Comparison of ENCODE assay signal across 8 mouse cellular contexts in the genomic region with DNA sequence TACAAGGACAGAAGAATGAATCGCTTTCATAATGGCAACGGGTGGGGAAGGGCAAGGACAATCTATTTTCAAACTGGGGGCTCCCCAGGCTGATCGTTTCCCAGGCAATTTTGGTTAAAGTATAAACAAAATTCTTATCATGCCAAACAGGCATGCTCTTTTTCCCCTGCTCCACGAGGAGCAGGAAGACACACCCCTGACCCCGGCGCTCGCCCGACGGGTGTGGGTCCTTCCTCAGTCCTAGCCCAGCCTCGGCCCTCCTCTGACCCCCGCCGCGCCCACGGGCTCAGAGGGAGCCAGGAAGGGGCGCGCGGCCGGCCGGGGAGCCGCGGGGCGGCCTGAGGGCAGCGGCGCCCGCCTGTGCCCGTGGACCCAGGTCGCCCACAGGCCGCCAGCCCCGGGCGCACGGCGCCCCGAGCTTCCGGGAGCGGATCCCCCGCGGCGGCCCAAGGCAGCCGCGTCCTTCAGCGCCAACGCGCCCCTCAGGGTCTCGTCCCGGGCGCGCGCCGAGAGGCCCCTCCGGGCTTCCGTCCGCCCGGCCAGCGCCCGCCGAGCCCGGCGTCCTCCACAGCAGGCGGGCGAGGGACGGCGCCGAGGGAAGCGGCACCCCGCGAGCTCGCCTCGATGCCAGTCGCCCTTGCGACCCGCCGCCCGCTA. TPM values are rescaled to one million over a fixed set of nuclear protein-coding genes. Genes with fewer than 3 reads are reported as not detected.
A peak's percentile ranks its signal among the peaks of the same experiment; 100 is the strongest.
DNase-seq lines count a peak whose midpoint lies in the region; ATAC-seq and TF ChIP-seq lines count a peak whose summit lies in the region.

No protein-coding gene starts in this region.

- peak overlapping the region; percentile 85 for H3K9ac ChIP-seq in forebrain, embryonic 15.5 days (replicated peaks)
- peak overlapping the region; percentile 78 for H3K9ac ChIP-seq in limb, embryonic 11.5 days (ENCODE audit: low read length)

- no peaks in the 10 kb centered on the region for H3K36me3 ChIP-seq in forebrain, embryonic 15.5 days
- H3K36me3 ChIP-seq in limb, embryonic 11.5 days (ENCODE audit: control insufficient read depth, insufficient read depth, low read length) = no peaks in the 10 kb centered on the region

- H3K4me2 ChIP-seq in forebrain, embryonic 15.5 days (replicated peaks) = peak overlapping the region; percentile 78
- H3K4me2 ChIP-seq in limb, embryonic 11.5 days (ENCODE audit: low read depth, severe bottlenecking) = peak overlapping the region; percentile 74

- no peaks in the 10 kb centered on the region for H3K9me3 ChIP-seq in forebrain, embryonic 15.5 days
- no peaks in the 10 kb centered on the region for H3K9me3 ChIP-seq in limb, embryonic 11.5 days (ENCODE audit: control insufficient read depth, low read length)

- H3K4me3 ChIP-seq in layer of hippocampus, adult 2 months = peak overlapping the region; percentile 80
- H3K4me3 ChIP-seq in forebrain, embryonic 15.5 days = peak overlapping the region; percentile 81
- peak overlapping the region; percentile 85 for H3K4me3 ChIP-seq in limb, embryonic 11.5 days (ENCODE audit: low read depth, low read length)

- no peak for TF ChIP-seq CTCF in layer of hippocampus, adult 2 months (conservative IDR thresholded peaks at IDR 0.05)

- no peaks in the 10 kb centered on the region for H3K27me3 ChIP-seq in forebrain, embryonic 15.5 days
- H3K27me3 ChIP-seq in limb, embryonic 11.5 days (ENCODE audit: control insufficient read depth, insufficient read depth, low read length) = no peaks in the 10 kb centered on the region

- H3K4me1 ChIP-seq in forebrain, embryonic 15.5 days = peaks cover 15% of the 10 kb centered on the region; the same call in 1 of the 2 replicates
- 0 out of 2 replicates have a peak, but pooled peaks cover 2% of the 10 kb centered on the region for H3K4me1 ChIP-seq in limb, embryonic 11.5 days (ENCODE audit: control insufficient read depth, insufficient read depth, low read length)

- 0% methylated on average over 61 of the region's 73 CpGs for WGBS in forebrain, embryonic 15.5 days
- under 1% methylated on average over 43 of the region's 73 CpGs for WGBS in limb, embryonic 11.5 days

- DNase-seq in layer of hippocampus, adult 2 months (ENCODE audit: low spot score in 2 of 2) = no peak
- no peak for DNase-seq in layer of hippocampus, postnatal 25 days (ENCODE audit: extremely low spot score in 1 of 2, low spot score in 1 of 2)
- DNase-seq in c-Kit-negative CD71-positive TER-119-positive erythroid progenitor cells, embryonic 14.5 days (ENCODE audit: low read depth, low spot score) = peak; percentile 53
- peak; percentile 66 for DNase-seq in limb, embryonic 11.5 days (ENCODE audit: low spot score)
- peak; percentile 56 for DNase-seq in mesoderm, embryonic 11.5 days (ENCODE audit: low read depth, low spot score)
- peak; percentile 67 for DNase-seq in testis, postnatal 10 days (ENCODE audit: low spot score)

- peak; percentile 88 for ATAC-seq in forebrain, embryonic 15.5 days (replicated peaks)
- peak; percentile 65 to 78 for ATAC-seq in hematopoietic stem cell, adult 5-6 weeks (replicated peaks in 1 of 2; ENCODE audit: insufficient read depth in 1 of 2, low FRiP score in 2 of 2, low TSS enrichment in 1 of 2, low read depth in 1 of 2, poor library complexity in 2 of 2, severe bottlenecking in 2 of 2)
- peak; percentile 84 for ATAC-seq in limb, embryonic 11.5 days (ENCODE audit: insufficient number of reproducible peaks, low FRiP score, low TSS enrichment, low read depth)

- H3K27ac ChIP-seq in layer of hippocampus, adult 2 months = peak overlapping the region; percentile 92
- H3K27ac ChIP-seq in forebrain, embryonic 15.5 days (replicated peaks) = peak overlapping the region; percentile 93
- H3K27ac ChIP-seq in limb, embryonic 11.5 days (replicated peaks; ENCODE audit: low read depth, low read length) = peak overlapping the region; percentile 38

RNA-seq across cellular contexts. Expression of a gene that starts 0.4 kb away (rescaled TPM):
- 10 to 100 TPM; 36.6 to 41.1 TPM for total RNA-seq in layer of hippocampus, adult 2 months (2021)
- 10 to 100 TPM; 34.4 to 37.0 TPM for total RNA-seq in layer of hippocampus, postnatal 25 days (2021)
- 25.4 and 28.1 TPM in 2 replicates for polyA plus RNA-seq in forebrain, embryonic 15.5 days (2015; fragmentation: Nextera tagmentation; extraction: Ambion mirVana)
- 24.9 and 28.0 TPM in 2 replicates for total RNA-seq in hematopoietic stem cell, adult 5-6 weeks (2017)
- 26.7 and 28.2 TPM in 2 replicates for polyA plus RNA-seq in limb, embryonic 11.5 days (2014; fragmentation: Nextera tagmentation; extraction: Ambion mirVana)

Comparison
In these comparisons a context has a peak if more than half of its experiments do, and no peak if none do; other contexts are left out.
1. DNase-seq: peak in c-Kit-negative CD71-positive TER-119-positive erythroid progenitor cells, embryonic 14.5 days (single experiment), limb, embryonic 11.5 days (single experiment), mesoderm, embryonic 11.5 days (single experiment) and testis, postnatal 10 days (single experiment); none in layer of hippocampus, adult 2 months (0 of 2) and layer of hippocampus, postnatal 25 days (0 of 2).
2. H3K27ac ChIP-seq: peak in every context shown above with its lines; median percentile 93 in forebrain, embryonic 15.5 days; 92 in layer of hippocampus, adult 2 months; 38 in limb, embryonic 11.5 days.
3. Peak in every context shown above with its lines, with median percentiles within 50 percentile points of each other: H3K4me3 ChIP-seq and ATAC-seq.